Mouse (Mus musculus): ENCODE results near the gene Fgl2. TPM values are rescaled to one million over a fixed set of nuclear protein-coding genes. Genes with fewer than 3 reads are reported as not detected.

Fgl2 gene
- total RNA-seq, 2 experiments from 2014 or later = 5.8 to 6.3 TPM

DNA sequence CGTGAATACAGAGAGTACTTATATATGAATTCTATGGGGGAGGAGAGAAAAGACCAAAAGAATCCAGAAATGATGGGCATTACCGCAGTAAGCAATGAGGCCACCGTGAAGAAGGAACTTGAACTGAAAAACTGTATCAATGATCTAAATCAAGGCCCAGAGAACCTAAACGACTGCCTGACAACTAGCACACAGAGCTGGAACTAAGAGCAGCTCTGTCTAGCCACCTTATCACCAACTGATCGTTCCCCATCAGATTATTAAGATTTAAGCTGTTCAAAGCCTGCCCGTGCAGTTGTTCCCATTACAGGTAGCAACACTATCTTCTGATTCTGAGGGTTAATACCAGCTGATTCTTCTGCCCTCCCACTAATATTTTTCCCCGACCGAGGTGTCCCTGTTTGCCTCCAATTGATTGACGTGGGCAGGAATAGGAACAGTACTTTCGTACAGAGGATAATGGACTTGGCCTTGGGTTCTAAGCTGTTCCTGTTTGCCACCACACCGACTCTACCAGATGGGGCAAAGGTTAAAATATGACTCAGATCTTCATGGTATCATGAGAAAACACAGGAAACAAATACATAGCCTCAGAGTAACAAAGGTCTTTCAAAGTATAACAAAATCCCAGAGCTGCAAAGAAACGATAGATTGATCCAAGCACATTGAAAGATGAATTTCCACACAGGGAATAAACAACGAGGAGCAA lies 12.0 kb downstream of the Fgl2 start:
- no peak for DNase-seq

GRCm38 (mm10) chr5:21384976-21385375 lies 12.5 kb downstream of the Fgl2 start:
- DNase-seq = no peak

GRCm38 (mm10) chr5:21386432-21386831 lies 14.0 kb downstream of the Fgl2 start:
- DNase-seq = no peak

DNA sequence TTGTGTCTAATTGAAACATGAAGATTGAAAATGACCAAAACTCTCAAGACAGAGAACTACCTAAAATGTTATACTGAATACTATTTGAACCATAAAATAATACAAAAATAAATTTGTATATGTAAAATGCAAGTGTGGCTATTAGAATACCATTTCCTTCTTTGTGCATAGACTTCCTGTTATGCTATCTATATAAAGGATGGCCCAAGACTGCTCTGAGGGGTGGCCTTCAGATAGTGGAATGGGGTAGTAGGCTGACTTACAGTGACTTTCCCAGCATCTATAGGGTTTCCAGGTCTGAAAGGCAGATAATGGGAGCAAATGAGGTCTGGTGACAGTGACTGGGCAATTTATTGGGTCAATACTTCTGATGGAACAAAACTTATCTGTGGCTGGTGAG lies 14.9 kb downstream of the Fgl2 start:
- DNase-seq = no peak

GRCm38 (mm10) chr5:21388855-21389254 lies 16.4 kb downstream of the Fgl2 start:
- no peak for DNase-seq

GRCm38 (mm10) chr5:21391616-21392384 lies 19.4 kb downstream of the Fgl2 start:
- DNase-seq = no peak

GRCm38 (mm10) chr5:21394562-21394961 lies 22.1 kb downstream of the Fgl2 start:
- no peak for DNase-seq

- DNase-seq = no peak
Measured at GRCm38 (mm10) chr5:21395205-21395840, 22.9 kb downstream of the Fgl2 start.

GRCm38 (mm10) chr5:21411261-21411666 lies 38.8 kb downstream of the Fgl2 start:
- DNase-seq = no peak

DNA sequence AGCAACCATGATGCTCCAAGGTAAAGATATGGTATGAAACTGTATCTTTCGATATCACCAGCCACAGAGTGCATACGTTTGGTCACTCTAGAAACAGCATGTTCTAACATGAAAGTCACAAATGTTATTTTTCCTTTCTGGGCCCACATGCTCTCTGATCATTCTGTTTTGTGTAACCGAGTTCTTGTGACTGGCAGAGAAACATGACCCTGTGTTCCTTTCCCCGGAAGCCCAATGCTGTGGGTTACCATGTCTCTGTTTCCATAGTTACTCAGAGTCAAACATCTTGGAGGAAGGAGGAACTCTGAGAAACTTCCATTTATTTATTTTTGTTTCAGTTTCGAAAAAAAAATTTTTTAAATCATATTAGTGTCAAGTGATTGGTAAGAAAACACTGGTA lies 39.6 kb downstream of the Fgl2 start:
- DNase-seq = no peak

- DNase-seq = no peak
Measured at GRCm38 (mm10) chr5:21413322-21413721, 40.9 kb downstream of the Fgl2 start.

DNA sequence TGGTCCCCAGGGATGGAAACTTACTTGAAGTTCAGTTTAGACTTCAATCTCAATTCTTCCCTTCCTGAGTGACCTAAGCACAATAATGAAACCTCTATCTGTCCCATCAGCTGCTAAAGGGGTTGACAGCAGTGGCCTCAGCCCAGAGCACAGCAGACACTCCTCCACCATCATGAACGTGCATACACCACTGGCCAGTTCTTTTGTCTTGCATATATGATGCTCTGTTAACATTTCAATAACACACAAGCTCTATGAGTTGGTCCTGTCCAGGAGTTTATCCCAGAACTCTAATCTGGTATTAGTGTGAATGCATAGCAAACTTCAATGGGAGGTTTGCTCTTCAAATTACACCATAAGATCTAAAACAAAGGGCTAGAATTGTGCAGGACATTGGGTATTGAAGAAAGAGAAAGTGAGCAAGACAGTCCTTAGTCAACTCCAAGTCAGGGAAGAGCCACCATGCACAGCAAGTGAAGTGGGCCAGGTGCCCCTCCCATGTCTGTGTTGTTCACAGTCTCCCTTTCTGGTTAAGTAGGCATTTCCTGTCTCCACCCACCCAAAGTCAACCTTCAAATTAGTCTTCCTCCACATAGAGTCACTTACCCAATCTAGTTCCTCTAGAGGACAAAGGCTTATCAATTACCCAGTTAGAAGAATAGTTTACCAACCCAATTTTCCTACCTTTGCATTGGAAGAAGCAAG lies 41.8 kb downstream of the Fgl2 start:
- DNase-seq = no peak

DNA sequence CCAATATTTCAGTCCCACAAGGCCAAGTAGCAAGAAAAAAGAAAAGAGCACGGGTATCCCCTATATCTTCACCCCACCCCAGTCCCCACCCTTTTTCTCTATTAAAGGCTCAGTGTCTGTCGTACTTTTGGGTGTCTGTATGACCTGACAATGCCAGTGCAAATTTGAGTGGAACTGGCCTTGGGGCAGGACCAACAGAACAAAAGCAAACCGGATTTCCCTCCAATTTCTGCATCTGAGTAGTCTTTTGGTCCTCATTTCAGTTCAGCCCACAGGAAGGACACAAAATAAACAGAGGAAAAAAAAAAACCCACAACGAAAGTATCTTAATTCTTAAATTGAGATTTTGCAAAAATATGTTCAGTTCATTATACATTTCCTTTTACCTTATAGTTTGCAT lies 46.2 kb downstream of the Fgl2 start:
- no peak for DNase-seq

DNA sequence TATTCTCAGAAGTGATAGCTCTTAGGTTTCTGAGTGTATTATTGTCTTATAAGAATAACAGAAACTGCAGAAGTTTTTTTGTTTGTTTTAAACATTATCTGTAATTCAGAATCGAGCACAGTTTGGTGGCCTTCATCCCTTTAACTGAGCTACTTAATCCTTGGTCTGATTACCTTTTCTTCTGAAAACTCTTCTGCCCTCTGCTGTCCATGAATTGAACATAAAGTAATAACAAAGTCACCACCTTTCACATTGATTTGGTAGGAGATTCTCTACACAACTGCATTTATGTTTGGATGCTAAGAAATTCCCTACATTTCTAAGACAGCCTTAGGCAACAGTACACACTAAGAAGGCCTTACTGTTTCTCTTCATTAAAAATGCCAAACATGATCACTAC lies 48.2 kb downstream of the Fgl2 start:
- no peak for DNase-seq

GRCm38 (mm10) chr5:21424614-21425602 lies 52.5 kb downstream of the Fgl2 start, which contains the start of the genes Ccdc146 and Fam185a:
Gene Ccdc146, minus strand, starts transcription at chr5:21424677.
Gene Fam185a, plus strand, starts transcription at chr5:21424958.
- DNase-seq = peak; percentile 80

DNA sequence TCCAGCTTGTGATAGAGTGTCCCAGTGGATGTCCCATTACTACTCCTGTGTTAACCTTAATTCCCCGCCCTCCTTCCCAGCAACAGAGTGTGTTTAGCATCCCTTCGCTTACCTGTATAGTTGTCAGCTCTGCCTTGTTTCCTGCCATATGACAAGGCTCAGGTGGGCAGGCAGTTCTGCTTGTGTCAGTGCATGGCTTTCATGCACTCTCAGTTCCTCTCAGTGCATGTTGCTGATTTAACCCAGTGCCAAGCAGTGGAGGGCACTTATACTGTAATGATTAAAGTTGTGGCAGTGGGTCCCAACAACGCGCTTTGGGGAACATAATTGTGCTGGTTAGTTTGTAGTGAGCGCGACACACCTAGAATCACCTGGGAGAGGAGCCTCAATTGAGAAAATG lies 54.2 kb downstream of the Fgl2 start:
- no peak for DNase-seq

Other genes with a start within 250 kb of the Fgl2 start
- 1 to 10 TPM; 3.5 to 5.9 TPM for gene Gsap, start 186.4 kb upstream of the Fgl2 start, total RNA-seq (2021)
- 1 to 10 TPM in 1 of 2 experiments, under 1 TPM in 1; 0.75 to 1.3 TPM for gene Ccdc146, start 52.0 kb downstream of the Fgl2 start, total RNA-seq (2021)
- gene Fam185a, start 52.3 kb downstream of the Fgl2 start, total RNA-seq (2021) = 1 to 10 TPM; 5.5 to 5.6 TPM
- 10 to 100 TPM; 23.3 to 28.8 TPM for gene Lrrc17, start 170.9 kb downstream of the Fgl2 start, total RNA-seq (2021)

Data from gastrocnemius, postnatal 10 days (tissue).